Mouse (Mus musculus) liver, postnatal 0 days (tissue): Measurements from ENCODE around the gene Fosl1.

Source experiments
- CTCF ChIP-seq: sonication (generic); IDR thresholded peaks from 2 replicates; pipeline ENCODE4 v1.5.1; 2016; ENCODE audit warnings: antibody characterized with exemption, low read depth
- EP300 ChIP-seq: IDR thresholded peaks from 2 replicates; pipeline ENCODE4 v1.6.1; 2016; ENCODE audit warnings: antibody characterized with exemption, low read depth, mild to moderate bottlenecking

DNA sequence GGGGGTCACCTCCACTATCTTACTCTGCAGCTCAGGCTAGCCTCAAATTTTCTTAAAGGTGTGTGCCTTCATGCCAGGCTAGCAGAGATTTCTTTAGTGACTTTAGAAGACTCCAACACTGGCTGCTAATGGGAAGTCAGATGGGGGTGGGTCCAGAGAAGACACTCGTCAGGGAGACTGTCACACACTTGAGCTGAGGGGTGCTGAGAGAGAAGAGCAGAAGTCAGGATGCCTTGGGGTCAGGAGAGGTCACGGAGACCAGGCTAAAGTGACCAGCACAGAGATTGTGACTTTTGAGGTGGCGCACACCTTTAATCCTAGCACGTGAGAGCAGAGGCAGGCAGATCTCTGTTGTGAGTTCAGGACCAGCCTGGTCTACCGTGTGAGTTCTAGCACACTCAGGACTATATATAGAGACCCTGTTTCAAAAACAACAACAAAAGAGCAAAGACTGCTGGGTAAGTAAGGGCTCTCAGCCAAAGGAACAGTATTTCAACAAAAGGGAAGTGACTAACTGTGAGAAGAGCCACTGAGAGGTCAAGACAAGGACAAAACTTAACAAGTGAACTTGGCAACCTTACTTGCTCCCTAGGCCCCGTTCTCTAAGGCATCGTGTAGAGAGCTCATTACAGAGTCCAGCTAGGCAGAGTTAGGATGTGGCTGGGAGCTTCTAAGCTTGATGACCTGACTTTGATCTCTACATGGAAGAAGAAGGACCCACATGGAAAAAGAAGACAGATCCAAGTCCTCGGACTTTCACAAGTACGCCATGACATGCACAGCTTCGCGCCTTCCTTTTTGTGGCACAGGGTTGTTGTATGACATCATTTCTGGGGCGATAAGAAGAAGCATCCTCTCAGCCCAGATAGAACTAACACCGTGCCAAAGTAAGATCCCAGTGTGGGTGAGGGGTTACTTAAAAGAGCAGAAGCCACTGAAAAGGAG, 39.0 kb upstream of the Fosl1 start:
- TF ChIP-seq CTCF (no peak), EP300 (peak; percentile 42; the same call in 1 of the 2 replicates)
